Mouse (Mus musculus) right cerebral cortex, postnatal 10 days (tissue): ENCODE data around the gene C87977.
"Not testable (repeated sequence)": the region's sequence is repeated elsewhere in the genome, so short reads cannot be mapped to it uniquely, and the experiment has no call there.

ENCODE experiments used
- DNase-seq, 2 experiments: peaks; one replicate each; pipeline ENCODE4 v3.0.0; 2021; ENCODE audit warnings: low spot score in 2 of 2

The C87977 gene

DNA sequence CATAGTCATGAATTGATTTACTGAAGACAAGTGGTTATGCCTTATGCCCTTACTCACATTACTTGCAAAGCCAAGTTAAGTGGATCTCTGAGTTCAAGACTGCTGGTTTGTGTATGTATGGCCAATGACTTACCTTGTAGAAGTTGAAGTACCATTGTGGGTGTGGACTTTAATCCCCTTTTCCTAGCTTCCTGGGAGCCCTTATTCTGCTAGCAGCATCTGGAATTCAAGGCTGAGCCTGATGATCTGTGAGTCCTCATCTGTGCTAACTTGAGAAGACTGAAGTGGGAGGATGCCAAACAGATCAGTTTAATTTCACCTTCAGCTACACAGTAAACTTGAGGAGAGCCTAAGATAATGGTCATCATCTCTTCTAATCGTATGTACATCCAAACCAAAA is at the start of gene C87977:
C87977 (minus strand) TSS at position 101 of the 400 bp plus-strand sequence.
- DNase-seq: not testable (repeated sequence)

DNA sequence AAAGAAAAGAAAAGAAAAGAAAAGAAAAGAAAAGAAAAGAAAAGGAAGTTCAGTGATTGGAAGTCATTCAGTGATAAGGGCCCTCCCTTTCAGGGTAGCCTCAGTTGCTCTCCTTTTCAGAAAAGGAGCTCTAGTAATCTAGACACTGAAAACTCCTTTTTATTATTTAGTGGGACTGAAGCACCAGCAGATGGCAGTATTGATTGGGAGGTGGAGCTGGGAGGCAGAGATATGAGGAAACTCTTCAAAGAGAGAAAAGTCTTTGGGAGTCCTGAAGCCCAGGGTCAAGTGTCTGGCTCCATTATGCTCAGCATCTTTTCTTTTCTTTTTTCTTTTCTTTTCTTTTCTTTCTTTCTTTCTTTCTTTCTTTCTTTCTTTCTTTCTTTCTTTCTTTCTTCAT is 41.6 kb upstream of the C87977 start:
- DNase-seq: not testable (repeated sequence)

DNA sequence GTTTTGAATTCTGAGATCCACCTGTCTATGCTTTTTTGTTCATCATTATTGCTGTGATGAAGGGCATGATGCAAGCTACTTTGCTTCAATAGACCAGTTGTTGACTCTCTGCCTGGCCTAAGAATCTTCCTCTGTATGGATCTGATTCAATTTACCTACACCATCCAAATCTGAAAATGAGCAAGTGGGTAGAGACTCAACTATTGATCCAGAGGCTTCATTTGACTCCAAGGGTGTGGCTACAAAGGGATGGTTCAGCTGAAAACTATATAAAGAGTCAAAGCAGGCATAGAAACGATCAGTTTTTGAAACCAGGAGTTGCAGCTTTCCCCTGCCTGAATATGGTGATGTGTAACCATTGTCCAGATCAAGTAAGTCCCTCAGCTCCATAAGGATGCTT is 22.7 kb downstream of the C87977 start, which contains the start of gene Oog2:
Oog2 (plus strand) TSS at position 301 of the 400 bp plus-strand sequence.
- DNase-seq: no peak

DNA sequence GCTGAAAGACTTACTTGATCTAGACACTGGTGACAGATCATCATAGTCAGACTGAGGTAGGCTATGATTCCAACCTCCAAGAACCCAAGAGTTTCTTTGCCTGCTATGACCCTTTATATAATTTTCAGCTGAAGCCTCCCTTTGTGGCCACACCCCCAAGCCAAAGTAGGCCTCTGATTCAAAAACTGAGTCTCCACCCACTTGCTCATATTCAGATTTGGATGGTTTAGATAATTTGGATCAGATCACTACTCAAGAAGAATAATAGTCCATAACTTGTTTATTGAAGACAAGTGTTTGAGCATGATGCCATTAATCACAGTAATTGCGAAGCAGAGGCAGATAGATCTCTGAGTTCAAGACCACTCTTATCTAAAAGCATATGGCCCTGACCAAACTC is 50.6 kb downstream of the C87977 start, which contains the start of gene Oog3:
Oog3 (minus strand) TSS at position 101 of the 400 bp plus-strand sequence.
- DNase-seq: no peak
